Mouse (Mus musculus) ovary, adult 18-20 months (tissue): ENCODE data around the gene Erc1.
"Not testable (repeated sequence)": the region's sequence is repeated elsewhere in the genome, so short reads cannot be mapped to it uniquely, and the experiment has no call there.

Source experiments
- DNase-seq: peaks from one replicate; pipeline ENCODE4 v3.0.0; 2022; ENCODE audit warnings: low spot score, mixed read lengths

Erc1 gene

GRCm38 (mm10) chr6:119848034-119848695 lies at the start of gene Erc1:
TSS of gene Erc1 (minus strand) at chr6:119848167.
- DNase-seq, result peak; percentile 92

- DNase-seq, result no peak
These were observed 44.7 kb upstream of the Erc1 start for GRCm38 (mm10) chr6:119892711-119893110.

GRCm38 (mm10) chr6:119883151-119883550 lies 35.2 kb upstream of the Erc1 start:
- DNase-seq, result no peak

GRCm38 (mm10) chr6:119864341-119865034 lies 16.5 kb upstream of the Erc1 start:
- no peak for DNase-seq

- DNase-seq, result no peak
These were observed 13.6 kb upstream of the Erc1 start for GRCm38 (mm10) chr6:119861519-119861918.

- no peak for DNase-seq
These were observed 12.3 kb upstream of the Erc1 start for GRCm38 (mm10) chr6:119860236-119860635.

GRCm38 (mm10) chr6:119855471-119855870 lies 7.5 kb upstream of the Erc1 start:
- no peak for DNase-seq

GRCm38 (mm10) chr6:119854156-119854555 lies 6.2 kb upstream of the Erc1 start:
- no peak for DNase-seq

- no peak for DNase-seq
These were observed 1.9 kb upstream of the Erc1 start for GRCm38 (mm10) chr6:119849858-119850257.

- no peak for DNase-seq
These were observed 1.4 kb upstream of the Erc1 start for GRCm38 (mm10) chr6:119849348-119849709.

GRCm38 (mm10) chr6:119848696-119849347 lies 855 bp upstream of the Erc1 start:
- DNase-seq, result no peak

- no peak for DNase-seq
These were observed 391 bp downstream of the Erc1 start for GRCm38 (mm10) chr6:119847518-119848033.

- no peak for DNase-seq
These were observed 1.0 kb downstream of the Erc1 start for GRCm38 (mm10) chr6:119846751-119847517.

- DNase-seq, result no peak
These were observed 18.0 kb downstream of the Erc1 start for GRCm38 (mm10) chr6:119829951-119830350.

- no peak for DNase-seq
These were observed 19.8 kb downstream of the Erc1 start for GRCm38 (mm10) chr6:119828165-119828564.

GRCm38 (mm10) chr6:119826701-119827100 lies 21.3 kb downstream of the Erc1 start:
- no peak for DNase-seq

GRCm38 (mm10) chr6:119822216-119822615 lies 25.8 kb downstream of the Erc1 start:
- DNase-seq, result no peak

GRCm38 (mm10) chr6:119821158-119821557 lies 26.8 kb downstream of the Erc1 start:
- no peak for DNase-seq

- DNase-seq, result no peak
These were observed 29.4 kb downstream of the Erc1 start for GRCm38 (mm10) chr6:119818541-119818940.

- no peak for DNase-seq
These were observed 32.5 kb downstream of the Erc1 start for GRCm38 (mm10) chr6:119815426-119815825.

- not testable (repeated sequence) for DNase-seq
These were observed 34.9 kb downstream of the Erc1 start for GRCm38 (mm10) chr6:119813055-119813454.
